In the genomic region with DNA sequence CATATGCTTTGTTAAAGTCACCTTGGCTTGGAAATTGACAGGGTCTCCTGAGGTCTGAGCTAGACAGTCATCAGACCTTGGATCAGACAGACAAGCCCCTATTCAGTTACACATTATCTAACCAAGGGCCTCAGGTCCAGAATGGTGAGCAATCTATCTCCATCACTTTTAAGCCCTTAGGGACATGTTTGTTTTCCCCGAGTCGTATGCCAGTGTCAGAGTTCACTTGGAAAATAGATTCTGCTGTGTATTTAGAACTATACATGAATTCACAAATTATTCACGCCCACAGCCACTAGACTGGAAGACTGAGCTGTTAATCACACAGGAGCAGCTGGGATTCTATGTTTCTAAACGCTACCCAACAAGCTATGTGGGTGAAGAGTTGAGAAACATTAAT, we compare ENCODE assay signal across 19 mouse cellular contexts.
DNase-seq lines count a peak whose midpoint lies in the region; ATAC-seq and TF ChIP-seq lines count a peak whose summit lies in the region.
"Had no signal": no experiment of that assay in that cellular context is flagged by ENCODE, and none has a peak within 500 bp of the region (broad histone marks: within the 10 kb centered on the region; RNA-seq: fewer than 3 reads in every experiment).

No protein-coding gene starts in this region.

- TF ChIP-seq CTCF in forebrain, postnatal 0 days (IDR thresholded peaks at IDR 0.05; ENCODE audit: low read depth) = no peak
- no peak for TF ChIP-seq CTCF in liver, postnatal 0 days (IDR thresholded peaks at IDR 0.05; ENCODE audit: low read depth)

- H3K4me3 ChIP-seq in forebrain, embryonic 14.5 days (ENCODE audit: low read depth, low read length) = no peak overlapping the region
- H3K4me3 ChIP-seq in forebrain, postnatal 0 days (ENCODE audit: low read depth, low read length) = no peak overlapping the region
- H3K4me3 ChIP-seq in neural tube, embryonic 12.5 days = no peak overlapping the region
- H3K4me3 ChIP-seq in neural tube, embryonic 15.5 days (replicated peaks) = no peak overlapping the region
- H3K4me3 ChIP-seq in hindbrain, embryonic 16.5 days (ENCODE audit: low read length) = no peak overlapping the region
- no peak overlapping the region for H3K4me3 ChIP-seq in liver, postnatal 0 days (ENCODE audit: low read depth, low read length)
- H3K4me3 ChIP-seq: erythroblast, embryonic 14.5 days; gastrocnemius, adult 2 months; heart, embryonic 13.5 days; left cerebral cortex, adult 2 months; limb, embryonic 10.5 days; liver, embryonic 12.5 days had no signal

- H3K27me3 ChIP-seq in forebrain, embryonic 14.5 days (replicated peaks; ENCODE audit: control insufficient read depth, insufficient read depth, low read length) = no peaks in the 10 kb centered on the region
- H3K27me3 ChIP-seq in forebrain, postnatal 0 days (ENCODE audit: insufficient read depth, low read length) = no peaks in the 10 kb centered on the region
- peaks cover 2% of the 10 kb centered on the region; the same call in 1 of the 2 replicates for H3K27me3 ChIP-seq in neural tube, embryonic 12.5 days (replicated peaks)
- no peaks in the 10 kb centered on the region for H3K27me3 ChIP-seq in neural tube, embryonic 15.5 days (replicated peaks)
- no peaks in the 10 kb centered on the region for H3K27me3 ChIP-seq in hindbrain, embryonic 16.5 days (replicated peaks; ENCODE audit: control insufficient read depth, insufficient read depth, low read length)
- H3K27me3 ChIP-seq in liver, postnatal 0 days (ENCODE audit: insufficient read depth, low read length) = no peaks in the 10 kb centered on the region
- H3K27me3 ChIP-seq: heart, embryonic 13.5 days; liver, embryonic 12.5 days had no signal

- peak; percentile 41 for DNase-seq in forebrain, embryonic 14.5 days (ENCODE audit: low spot score)
- DNase-seq in forebrain, postnatal 0 days = no peak
- peak; percentile 34 for DNase-seq in retina, postnatal 1 day
- no peak for DNase-seq in liver, postnatal 0 days
- DNase-seq: adrenal gland, adult 8-10 months; B cell, adult 2 months; gastrocnemius, adult 2 months; heart, postnatal 36 days; thymus, postnatal 25 days had no signal

- no peak overlapping the region for H3K4me2 ChIP-seq in forebrain, embryonic 14.5 days (ENCODE audit: low read length)
- no peak overlapping the region for H3K4me2 ChIP-seq in forebrain, postnatal 0 days (ENCODE audit: low read depth)
- no peak overlapping the region for H3K4me2 ChIP-seq in neural tube, embryonic 12.5 days (replicated peaks)
- H3K4me2 ChIP-seq in neural tube, embryonic 15.5 days = no peak overlapping the region
- H3K4me2 ChIP-seq in hindbrain, embryonic 16.5 days (ENCODE audit: low read length) = no peak overlapping the region
- H3K4me2 ChIP-seq in liver, postnatal 0 days (ENCODE audit: low read depth, low read length) = no peak overlapping the region
- H3K4me2 ChIP-seq: heart, embryonic 13.5 days; liver, embryonic 12.5 days had no signal

- no peaks in the 10 kb centered on the region for H3K36me3 ChIP-seq in forebrain, embryonic 14.5 days (ENCODE audit: control insufficient read depth, insufficient read depth, low read length)
- no peaks in the 10 kb centered on the region for H3K36me3 ChIP-seq in forebrain, postnatal 0 days (ENCODE audit: insufficient read depth)
- no peaks in the 10 kb centered on the region for H3K36me3 ChIP-seq in neural tube, embryonic 12.5 days
- H3K36me3 ChIP-seq in neural tube, embryonic 15.5 days = no peaks in the 10 kb centered on the region
- H3K36me3 ChIP-seq in hindbrain, embryonic 16.5 days (ENCODE audit: control insufficient read depth, insufficient read depth, low read length) = no peaks in the 10 kb centered on the region
- H3K36me3 ChIP-seq in liver, postnatal 0 days (replicated peaks; ENCODE audit: insufficient read depth, low read length) = no peaks in the 10 kb centered on the region
- H3K36me3 ChIP-seq: heart, embryonic 13.5 days; limb, embryonic 10.5 days; liver, embryonic 12.5 days had no signal

- H3K9ac ChIP-seq in forebrain, embryonic 14.5 days (ENCODE audit: low read length) = no peak overlapping the region
- no peak overlapping the region for H3K9ac ChIP-seq in forebrain, postnatal 0 days
- no peak overlapping the region for H3K9ac ChIP-seq in neural tube, embryonic 12.5 days
- H3K9ac ChIP-seq in neural tube, embryonic 15.5 days (replicated peaks) = no peak overlapping the region
- no peak overlapping the region for H3K9ac ChIP-seq in hindbrain, embryonic 16.5 days (ENCODE audit: low read depth, low read length)
- no peak overlapping the region for H3K9ac ChIP-seq in liver, postnatal 0 days (replicated peaks)
- H3K9ac ChIP-seq: heart, embryonic 13.5 days; liver, embryonic 12.5 days had no signal

- 68% methylated on average over 4 of the region's 4 CpGs for WGBS in forebrain, embryonic 14.5 days
- 45% methylated on average over 4 of the region's 4 CpGs for WGBS in forebrain, postnatal 0 days
- WGBS in neural tube, embryonic 12.5 days = 14% methylated on average over 4 of the region's 4 CpGs
- WGBS in neural tube, embryonic 15.5 days = 10% methylated on average over 4 of the region's 4 CpGs
- 21% methylated on average over 4 of the region's 4 CpGs for WGBS in hindbrain, embryonic 16.5 days
- WGBS in liver, postnatal 0 days (ENCODE audit: insufficient replicate concordance) = 53% methylated on average over 4 of the region's 4 CpGs

- H3K4me1 ChIP-seq in forebrain, embryonic 14.5 days (ENCODE audit: control insufficient read depth, insufficient read depth, low read length) = no peaks in the 10 kb centered on the region
- H3K4me1 ChIP-seq in forebrain, postnatal 0 days (ENCODE audit: insufficient read depth) = no peaks in the 10 kb centered on the region
- no peaks in the 10 kb centered on the region; the same call in 1 of the 2 replicates for H3K4me1 ChIP-seq in neural tube, embryonic 12.5 days
- H3K4me1 ChIP-seq in neural tube, embryonic 15.5 days = no peaks in the 10 kb centered on the region
- no peaks in the 10 kb centered on the region for H3K4me1 ChIP-seq in hindbrain, embryonic 16.5 days (ENCODE audit: control insufficient read depth, insufficient read depth, low read depth, low read length)
- H3K4me1 ChIP-seq in liver, postnatal 0 days (ENCODE audit: insufficient read depth) = no peaks in the 10 kb centered on the region
- H3K4me1 ChIP-seq: limb, embryonic 10.5 days; liver, embryonic 12.5 days had no signal

- ATAC-seq in forebrain, embryonic 14.5 days = no peak
- ATAC-seq in forebrain, postnatal 0 days = no peak
- peak; percentile 84 for ATAC-seq in neural tube, embryonic 12.5 days (ENCODE audit: low FRiP score, low read depth)
- no peak for ATAC-seq in neural tube, embryonic 15.5 days (ENCODE audit: low FRiP score)
- ATAC-seq in hindbrain, embryonic 16.5 days = peak; percentile 76
- no peak for ATAC-seq in inflammation-experienced regulatory T-cells, adult 6 months
- no peak for ATAC-seq in liver, postnatal 0 days
- ATAC-seq: intestine, embryonic 16.5 days; liver, embryonic 12.5 days had no signal

- no peak for TF ChIP-seq EP300 in liver, postnatal 0 days (IDR thresholded peaks at IDR 0.05; ENCODE audit: low read depth)

- no peak overlapping the region for H3K27ac ChIP-seq in forebrain, embryonic 14.5 days (ENCODE audit: low read depth, low read length)
- H3K27ac ChIP-seq in forebrain, postnatal 0 days (ENCODE audit: low read depth, low read length) = no peak overlapping the region
- no peak overlapping the region for H3K27ac ChIP-seq in neural tube, embryonic 12.5 days
- H3K27ac ChIP-seq in neural tube, embryonic 15.5 days (replicated peaks) = no peak overlapping the region
- H3K27ac ChIP-seq in hindbrain, embryonic 16.5 days (ENCODE audit: low read depth, low read length) = no peak overlapping the region
- H3K27ac ChIP-seq in liver, postnatal 0 days (ENCODE audit: low read depth) = no peak overlapping the region
- H3K27ac ChIP-seq: gastrocnemius, adult 2 months; heart, embryonic 13.5 days; left cerebral cortex, adult 2 months; limb, embryonic 10.5 days; liver, embryonic 12.5 days had no signal

- H3K9me3 ChIP-seq in forebrain, embryonic 14.5 days (replicated peaks; ENCODE audit: control insufficient read depth, low read length) = no peaks in the 10 kb centered on the region
- H3K9me3 ChIP-seq in forebrain, postnatal 0 days (ENCODE audit: low read length) = no peaks in the 10 kb centered on the region
- no peaks in the 10 kb centered on the region for H3K9me3 ChIP-seq in neural tube, embryonic 12.5 days
- no peaks in the 10 kb centered on the region for H3K9me3 ChIP-seq in neural tube, embryonic 15.5 days (replicated peaks)
- no peaks in the 10 kb centered on the region for H3K9me3 ChIP-seq in hindbrain, embryonic 16.5 days (ENCODE audit: control insufficient read depth, low read length)
- no peaks in the 10 kb centered on the region for H3K9me3 ChIP-seq in liver, postnatal 0 days (ENCODE audit: low read length)
- H3K9me3 ChIP-seq: heart, embryonic 13.5 days; limb, embryonic 10.5 days; liver, embryonic 12.5 days had no signal

Comparison
In these comparisons a context has a peak if more than half of its experiments do, and no peak if none do; other contexts are left out.
1. ATAC-seq: peak in neural tube, embryonic 12.5 days (single experiment) and hindbrain, embryonic 16.5 days (single experiment); none in forebrain, embryonic 14.5 days (single experiment), forebrain, postnatal 0 days (single experiment), neural tube, embryonic 15.5 days (single experiment), inflammation-experienced regulatory T-cells, adult 6 months (single experiment) and liver, postnatal 0 days (single experiment).
2. DNase-seq: peak in forebrain, embryonic 14.5 days (single experiment) and retina, postnatal 1 day (single experiment); none in forebrain, postnatal 0 days (single experiment) and liver, postnatal 0 days (single experiment).